Mouse (Mus musculus): ENCODE measurements around the gene Clstn1.

- no peak for TF ChIP-seq POLR2A (IDR thresholded peaks at IDR 0.05; ENCODE audit: borderline replicate concordance, extremely low read depth, low read depth, low read length)
- no peak for TF ChIP-seq CTCF (IDR thresholded peaks at IDR 0.05; ENCODE audit: insufficient read depth, low read length)
These were observed 74.3 kb downstream of the Clstn1 start for GRCm38 (mm10) chr4:149660598-149660997.

Measured in lung, adult 2 months (tissue).